Mouse (Mus musculus): ENCODE measurements around the gene Irf1. TPM values are rescaled to one million over a fixed set of nuclear protein-coding genes. Genes with fewer than 3 reads are reported as not detected.

Irf1 gene
- polyA plus RNA-seq (2017; shearing (Covaris generic)), result 289 TPM

DNA sequence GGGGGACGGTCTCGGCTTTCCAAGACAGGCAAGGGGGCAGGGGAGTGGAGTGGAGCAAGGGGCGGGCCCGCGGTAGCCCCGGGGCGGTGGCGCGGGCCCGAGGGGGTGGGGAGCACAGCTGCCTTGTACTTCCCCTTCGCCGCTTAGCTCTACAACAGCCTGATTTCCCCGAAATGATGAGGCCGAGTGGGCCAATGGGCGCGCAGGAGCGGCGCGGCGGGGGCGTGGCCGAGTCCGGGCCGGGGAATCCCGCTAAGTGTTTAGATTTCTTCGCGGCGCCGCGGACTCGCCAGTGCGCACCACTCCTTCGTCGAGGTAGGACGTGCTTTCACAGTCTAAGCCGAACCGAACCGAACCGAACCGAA is at the start of gene Irf1:
Gene Irf1, plus strand, starts transcription at position 255 of the 365 bp plus-strand sequence.

DNA sequence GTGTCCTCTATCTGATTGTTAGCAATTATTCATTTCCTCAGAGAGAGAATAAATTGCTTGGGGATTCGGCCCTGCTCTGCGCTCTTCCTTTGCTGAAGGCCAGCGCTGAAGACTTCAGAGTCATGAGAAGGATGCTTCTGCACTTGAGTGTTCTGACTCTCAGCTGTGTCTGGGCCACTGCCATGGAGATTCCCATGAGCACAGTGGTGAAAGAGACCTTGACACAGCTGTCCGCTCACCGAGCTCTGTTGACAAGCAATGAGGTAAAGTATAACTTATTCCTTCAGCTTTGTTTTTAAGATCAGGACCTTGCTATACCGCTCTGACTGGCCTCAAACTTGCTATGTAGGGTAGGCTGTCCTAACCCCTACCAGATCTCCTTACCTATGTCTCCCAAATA is 49.1 kb upstream of the Irf1 start, which contains the start of gene Il5:
Gene Il5, plus strand, starts transcription at position 80 of the 400 bp plus-strand sequence.

GRCm38 (mm10) chr11:53773087-53773486 is 3.3 kb downstream of the Irf1 start, which contains the start of gene Gm17334:
TSS of gene Gm17334 (minus strand) at chr11:53773187.

Other genes starting within 250 kb of the Irf1 start
- gene Kif3a, start 202.6 kb upstream of the Irf1 start, polyA plus RNA-seq (2017; shearing (Covaris generic)), result 7.1 TPM
- 5.4 TPM for gene Il4, start 151.3 kb upstream of the Irf1 start, polyA plus RNA-seq (2017; shearing (Covaris generic))
- not detected for gene Il13, start 135.3 kb upstream of the Irf1 start, polyA plus RNA-seq (2017; shearing (Covaris generic))
- 26.1 TPM for gene Rad50, start 62.7 kb upstream of the Irf1 start, polyA plus RNA-seq (2017; shearing (Covaris generic))
- not detected for gene Il5, start 49.2 kb upstream of the Irf1 start, polyA plus RNA-seq (2017; shearing (Covaris generic))
- 1.8 TPM for gene Gm17334, start 3.2 kb downstream of the Irf1 start, polyA plus RNA-seq (2017; shearing (Covaris generic))
- gene Gm12216, start 89.2 kb downstream of the Irf1 start, polyA plus RNA-seq (2017; shearing (Covaris generic)), result 15.8 TPM
- gene Slc22a5, start 121.6 kb downstream of the Irf1 start, polyA plus RNA-seq (2017; shearing (Covaris generic)), result 18.0 TPM
- 0.66 TPM for gene Slc22a21, start 210.3 kb downstream of the Irf1 start, polyA plus RNA-seq (2017; shearing (Covaris generic))